Mouse (Mus musculus): ENCODE data around the gene Dnajc6.

DNA sequence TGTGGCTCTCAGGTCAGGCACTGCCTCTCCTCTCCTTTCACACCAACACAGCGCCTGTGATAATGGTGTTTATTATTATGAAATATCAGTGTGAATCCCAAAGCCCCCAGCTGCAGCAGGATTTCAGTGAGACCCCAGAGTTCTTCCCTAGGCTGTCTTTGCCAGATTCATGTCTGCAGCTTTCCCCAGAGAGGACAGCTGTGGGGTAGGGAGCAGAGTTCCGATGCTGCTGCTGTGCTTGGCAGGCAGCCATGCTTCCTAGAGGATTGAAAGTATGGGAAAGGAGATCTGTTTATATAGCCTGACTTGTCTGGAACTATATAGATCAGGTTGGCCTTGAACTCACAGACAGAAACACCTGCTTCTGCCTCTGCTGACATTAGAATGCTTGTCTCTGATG, 34.4 kb upstream of the Dnajc6 start:
- no peak for TF ChIP-seq POLR2A (IDR thresholded peaks at IDR 0.05; ENCODE audit: control insufficient read depth, extremely low read depth, insufficient read depth, low read length, poor library complexity)
- no peak for TF ChIP-seq CTCF (IDR thresholded peaks at IDR 0.05; ENCODE audit: borderline replicate concordance, control insufficient read depth, extremely low read depth, insufficient read depth, low read length, poor library complexity)
